Comparison of ENCODE assay signal across 11 mouse cellular contexts in the genomic region with DNA sequence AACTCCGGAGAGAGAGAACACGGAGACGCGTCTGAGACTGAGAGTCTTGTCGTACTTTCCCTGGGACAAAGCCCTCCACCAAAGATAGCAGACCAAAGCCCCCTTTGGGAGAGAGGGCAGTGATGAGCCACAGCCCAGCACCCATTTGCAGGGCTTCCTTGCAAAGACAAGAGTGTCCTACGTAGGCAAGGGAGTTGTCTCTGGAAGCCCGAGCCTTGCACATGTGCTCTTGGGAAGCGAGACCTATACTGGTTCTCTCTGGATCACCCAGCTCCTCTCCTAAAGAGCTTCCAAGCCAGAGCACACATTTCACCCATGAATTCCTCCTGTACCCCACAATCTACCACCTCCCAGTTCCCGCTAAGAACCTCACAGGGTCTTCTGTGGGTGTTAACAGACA. TPM values are rescaled to one million over a fixed set of nuclear protein-coding genes. Genes with fewer than 3 reads are reported as not detected.
DNase-seq lines count a peak whose midpoint lies in the region; ATAC-seq and TF ChIP-seq lines count a peak whose summit lies in the region.
"Had no signal": no experiment of that assay in that cellular context is flagged by ENCODE, and none has a peak within 500 bp of the region (broad histone marks: within the 10 kb centered on the region; RNA-seq: fewer than 3 reads in every experiment).

No protein-coding gene starts in this region.

- H3K4me2 ChIP-seq in forebrain, embryonic 13.5 days: peak overlapping the region; percentile 92
- H3K4me2 ChIP-seq in forebrain, embryonic 11.5 days (ENCODE audit: low read depth, low read length, severe bottlenecking): no peak overlapping the region
- H3K4me2 ChIP-seq in kidney, postnatal 0 days (ENCODE audit: low read length): peak overlapping the region; percentile 79
- peak overlapping the region; percentile 91 for H3K4me2 ChIP-seq in embryonic facial prominence, embryonic 15.5 days (replicated peaks)
- H3K4me2 ChIP-seq in midbrain, embryonic 16.5 days (ENCODE audit: low read length): peak overlapping the region; percentile 89

- no peak for ATAC-seq in forebrain, embryonic 13.5 days
- no peak for ATAC-seq in forebrain, embryonic 11.5 days (replicated peaks; ENCODE audit: low FRiP score)
- ATAC-seq in kidney, postnatal 0 days (replicated peaks; ENCODE audit: low FRiP score, low read depth): no peak
- ATAC-seq in embryonic facial prominence, embryonic 15.5 days (ENCODE audit: insufficient number of reproducible peaks, low FRiP score, low TSS enrichment, low read depth): no peak
- ATAC-seq in midbrain, embryonic 16.5 days: no peak

- no peak for DNase-seq in forebrain, embryonic 11.5 days (ENCODE audit: low spot score)
- no peak for DNase-seq in kidney, postnatal 0 days (ENCODE audit: low spot score)
- no peak for DNase-seq in kidney, postnatal 36 days
- no peak for DNase-seq in embryo, embryonic 9.5 days (ENCODE audit: extremely low spot score)
- no peak for DNase-seq in right cerebral cortex, adult 18-20 months
- DNase-seq: adrenal gland, postnatal 14 days; layer of hippocampus, adult 9-11 months had no signal

- H3K4me1 ChIP-seq in forebrain, embryonic 13.5 days: peaks cover 7% of the 10 kb centered on the region; the same call in 1 of the 2 replicates
- H3K4me1 ChIP-seq in forebrain, embryonic 11.5 days (replicated peaks; ENCODE audit: control insufficient read depth, insufficient read depth, low read length): no peaks in the 10 kb centered on the region
- peaks cover 3% of the 10 kb centered on the region; the same call in 1 of the 2 replicates for H3K4me1 ChIP-seq in kidney, postnatal 0 days (replicated peaks; ENCODE audit: insufficient read depth, low read length)
- 0 out of 2 replicates have a peak, but pooled peaks cover 5% of the 10 kb centered on the region for H3K4me1 ChIP-seq in embryonic facial prominence, embryonic 15.5 days
- H3K4me1 ChIP-seq in midbrain, embryonic 16.5 days (ENCODE audit: control insufficient read depth, insufficient read depth, low read length): peaks cover 6% of the 10 kb centered on the region

- no peak overlapping the region for H3K9ac ChIP-seq in forebrain, embryonic 13.5 days
- no peak overlapping the region for H3K9ac ChIP-seq in forebrain, embryonic 11.5 days (ENCODE audit: low read length)
- no peak overlapping the region for H3K9ac ChIP-seq in kidney, postnatal 0 days (ENCODE audit: low read depth, low read length)
- no peak overlapping the region for H3K9ac ChIP-seq in embryonic facial prominence, embryonic 15.5 days
- H3K9ac ChIP-seq in midbrain, embryonic 16.5 days (ENCODE audit: low read depth, low read length): peak overlapping the region; percentile 71

- no peak overlapping the region for H3K27ac ChIP-seq in forebrain, embryonic 13.5 days
- no peak overlapping the region for H3K27ac ChIP-seq in forebrain, embryonic 11.5 days (ENCODE audit: low read depth, low read length)
- H3K27ac ChIP-seq in kidney, postnatal 0 days: no peak overlapping the region
- no peak overlapping the region for H3K27ac ChIP-seq in embryonic facial prominence, embryonic 15.5 days (replicated peaks)
- no peak overlapping the region for H3K27ac ChIP-seq in midbrain, embryonic 16.5 days (ENCODE audit: low read length)

- peak overlapping the region; percentile 57; the same call in 1 of the 2 replicates for H3K4me3 ChIP-seq in forebrain, embryonic 13.5 days
- H3K4me3 ChIP-seq in forebrain, embryonic 11.5 days (ENCODE audit: low read depth, low read length): no peak overlapping the region
- H3K4me3 ChIP-seq in kidney, postnatal 0 days (replicated peaks; ENCODE audit: low read depth, low read length): peak overlapping the region; percentile 46; the same call in 1 of the 2 replicates
- no peak overlapping the region for H3K4me3 ChIP-seq in embryonic facial prominence, embryonic 15.5 days (replicated peaks)
- peak overlapping the region; percentile 59 for H3K4me3 ChIP-seq in midbrain, embryonic 16.5 days (ENCODE audit: low read depth, low read length)

- H3K36me3 ChIP-seq in forebrain, embryonic 13.5 days (ENCODE audit: poor library complexity, severe bottlenecking): no peaks in the 10 kb centered on the region
- H3K36me3 ChIP-seq in forebrain, embryonic 11.5 days (ENCODE audit: control insufficient read depth, insufficient read depth, low read length): no peaks in the 10 kb centered on the region
- H3K36me3 ChIP-seq in kidney, postnatal 0 days (ENCODE audit: insufficient read depth, low read length): no peaks in the 10 kb centered on the region
- H3K36me3 ChIP-seq in embryonic facial prominence, embryonic 15.5 days: no peaks in the 10 kb centered on the region
- no peaks in the 10 kb centered on the region for H3K36me3 ChIP-seq in midbrain, embryonic 16.5 days (ENCODE audit: control insufficient read depth, insufficient read depth, low read length)

- H3K9me3 ChIP-seq in forebrain, embryonic 13.5 days (replicated peaks): no peaks in the 10 kb centered on the region
- H3K9me3 ChIP-seq in forebrain, embryonic 11.5 days (ENCODE audit: control insufficient read depth, low read length): no peaks in the 10 kb centered on the region
- no peaks in the 10 kb centered on the region for H3K9me3 ChIP-seq in kidney, postnatal 0 days (replicated peaks; ENCODE audit: low read length)
- H3K9me3 ChIP-seq in embryonic facial prominence, embryonic 15.5 days (replicated peaks): no peaks in the 10 kb centered on the region
- H3K9me3 ChIP-seq in midbrain, embryonic 16.5 days (replicated peaks; ENCODE audit: control insufficient read depth, low read length, poor library complexity, severe bottlenecking): no peaks in the 10 kb centered on the region

- no peak for TF ChIP-seq CTCF in kidney, postnatal 0 days (IDR thresholded peaks at IDR 0.05; ENCODE audit: low read depth)

- H3K27me3 ChIP-seq in forebrain, embryonic 13.5 days: peaks cover 30% of the 10 kb centered on the region
- H3K27me3 ChIP-seq in forebrain, embryonic 11.5 days (ENCODE audit: control insufficient read depth, insufficient read depth, low read length): peaks cover 21% of the 10 kb centered on the region; the same call in 1 of the 2 replicates
- H3K27me3 ChIP-seq in kidney, postnatal 0 days (ENCODE audit: insufficient read depth, low read length): no peaks in the 10 kb centered on the region; the same call in 1 of the 2 replicates
- H3K27me3 ChIP-seq in embryonic facial prominence, embryonic 15.5 days: peaks cover 16% of the 10 kb centered on the region
- H3K27me3 ChIP-seq in midbrain, embryonic 16.5 days (ENCODE audit: control insufficient read depth, insufficient read depth, low read depth, low read length): no peaks in the 10 kb centered on the region

- 85% methylated on average over 9 of the region's 9 CpGs for WGBS in forebrain, embryonic 13.5 days
- 87% methylated on average over 9 of the region's 9 CpGs for WGBS in forebrain, embryonic 11.5 days
- 73% methylated on average over 9 of the region's 9 CpGs for WGBS in kidney, postnatal 0 days
- WGBS in embryonic facial prominence, embryonic 15.5 days: 81% methylated on average over 9 of the region's 9 CpGs
- WGBS in midbrain, embryonic 16.5 days: 85% methylated on average over 9 of the region's 9 CpGs

RNA-seq across cellular contexts. Expression of gene Slc7a8, which starts 1.7 kb away (rescaled TPM):
- polyA plus RNA-seq in forebrain, embryonic 13.5 days (2015; fragmentation: Nextera tagmentation; extraction: Ambion mirVana): 3.2 and 3.5 TPM in 2 replicates
- 1.5 and 2.1 TPM in 2 replicates for polyA plus RNA-seq in forebrain, embryonic 11.5 days (2014; fragmentation: Nextera tagmentation; extraction: Ambion mirVana)
- 25.4 and 25.7 TPM in 2 replicates for polyA plus RNA-seq in kidney, postnatal 0 days (2015; fragmentation: Nextera tagmentation; extraction: Ambion mirVana)
- 6.5 and 6.8 TPM in 2 replicates for polyA plus RNA-seq in embryonic facial prominence, embryonic 15.5 days (2015; fragmentation: Nextera tagmentation; extraction: Ambion mirVana)
- 8.8 and 12.0 TPM in 2 replicates for polyA plus RNA-seq in midbrain, embryonic 16.5 days (2015; fragmentation: Nextera tagmentation; extraction: Ambion mirVana)

RNA-seq across cellular contexts. Expression of gene Rnf212b, which starts 33.9 kb away (rescaled TPM):
- polyA plus RNA-seq in forebrain, embryonic 13.5 days (2015; fragmentation: Nextera tagmentation; extraction: Ambion mirVana): not detected in 2 replicates
- not detected in 2 replicates for polyA plus RNA-seq in forebrain, embryonic 11.5 days (2014; fragmentation: Nextera tagmentation; extraction: Ambion mirVana)
- polyA plus RNA-seq in kidney, postnatal 0 days (2015; fragmentation: Nextera tagmentation; extraction: Ambion mirVana): 0.80 and 1.2 TPM in 2 replicates
- polyA plus RNA-seq in embryonic facial prominence, embryonic 15.5 days (2015; fragmentation: Nextera tagmentation; extraction: Ambion mirVana): not detected in 2 replicates
- not detected in 2 replicates for polyA plus RNA-seq in midbrain, embryonic 16.5 days (2015; fragmentation: Nextera tagmentation; extraction: Ambion mirVana)
- polyA plus RNA-seq: liver, adult 2 months had no signal

Comparison
In these comparisons a context has a peak if more than half of its experiments do, and no peak if none do; other contexts are left out.
1. H3K4me3 ChIP-seq: peak in forebrain, embryonic 13.5 days (single experiment), kidney, postnatal 0 days (single experiment) and midbrain, embryonic 16.5 days (single experiment); none in forebrain, embryonic 11.5 days (single experiment) and embryonic facial prominence, embryonic 15.5 days (single experiment).